Mouse (Mus musculus): ENCODE results near the gene A230050P20Rik. TPM values are rescaled to one million over a fixed set of nuclear protein-coding genes. Genes with fewer than 3 reads are reported as not detected.

Gene A230050P20Rik
- polyA plus RNA-seq, 2 experiments from 2014 or later: 12.4 to 14.6 TPM

- no peak for ATAC-seq
Observed at GRCm38 (mm10) chr9:20875021-20875790, 6.8 kb downstream of the A230050P20Rik start.

- no peak for ATAC-seq
Observed at GRCm38 (mm10) chr9:20876318-20877117, 8.1 kb downstream of the A230050P20Rik start.

- ATAC-seq: peak; percentile 61
Observed at GRCm38 (mm10) chr9:20877118-20878040, 8.9 kb downstream of the A230050P20Rik start.

- peak; percentile 81 for ATAC-seq
Observed at GRCm38 (mm10) chr9:20878041-20878709, 9.7 kb downstream of the A230050P20Rik start.

GRCm38 (mm10) chr9:20878710-20879065, 10.2 kb downstream of the A230050P20Rik start:
- no peak for ATAC-seq

- ATAC-seq: no peak
Observed at GRCm38 (mm10) chr9:20879097-20879792, 10.8 kb downstream of the A230050P20Rik start, which contains the start of gene Angptl6. Gene Angptl6 (minus strand): TSS chr9:20879727.

- no peak for ATAC-seq
Observed at GRCm38 (mm10) chr9:20886563-20886962, 18.1 kb downstream of the A230050P20Rik start.

GRCm38 (mm10) chr9:20887191-20887590, 18.7 kb downstream of the A230050P20Rik start:
- no peak for ATAC-seq

- peak; percentile 98 for ATAC-seq
Observed at GRCm38 (mm10) chr9:20887704-20888385, 19.4 kb downstream of the A230050P20Rik start, which contains the start of gene Ppan. Gene Ppan (plus strand): TSS chr9:20888175.

- no peak for ATAC-seq
Observed at GRCm38 (mm10) chr9:20888386-20888765, 19.9 kb downstream of the A230050P20Rik start.

- ATAC-seq: no peak
Observed at GRCm38 (mm10) chr9:20889185-20890141, 21.0 kb downstream of the A230050P20Rik start.

- ATAC-seq: no peak
Observed at GRCm38 (mm10) chr9:20890411-20890810, 22.0 kb downstream of the A230050P20Rik start.

- no peak for ATAC-seq
Observed at GRCm38 (mm10) chr9:20891339-20892103, 23.1 kb downstream of the A230050P20Rik start.

- ATAC-seq: no peak
Observed at GRCm38 (mm10) chr9:20892104-20892653, 23.7 kb downstream of the A230050P20Rik start.

GRCm38 (mm10) chr9:20893069-20893468, 24.6 kb downstream of the A230050P20Rik start:
- ATAC-seq: no peak

- no peak for ATAC-seq
Observed at GRCm38 (mm10) chr9:20893590-20894343, 25.3 kb downstream of the A230050P20Rik start.

GRCm38 (mm10) chr9:20894629-20895028, 26.2 kb downstream of the A230050P20Rik start:
- no peak for ATAC-seq

- ATAC-seq: no peak
Observed at GRCm38 (mm10) chr9:20895382-20895781, 26.9 kb downstream of the A230050P20Rik start.

Measured in activated CD4-positive, CD25-positive, alpha-beta regulatory T cell, adult 4 months (primary cell).